Mouse (Mus musculus) MEL-GATA-1-ER (cell line): ENCODE results near the gene 4931428F04Rik.
A peak's percentile ranks its signal among the peaks of the same experiment; 100 is the strongest.

Experiments
- DNase-seq: peaks from one replicate; pipeline ENCODE4 v3.0.0-alpha.2; 2012; ENCODE audit warnings: low read depth; ENCODE audit errors: extremely low read depth

Gene 4931428F04Rik

DNA sequence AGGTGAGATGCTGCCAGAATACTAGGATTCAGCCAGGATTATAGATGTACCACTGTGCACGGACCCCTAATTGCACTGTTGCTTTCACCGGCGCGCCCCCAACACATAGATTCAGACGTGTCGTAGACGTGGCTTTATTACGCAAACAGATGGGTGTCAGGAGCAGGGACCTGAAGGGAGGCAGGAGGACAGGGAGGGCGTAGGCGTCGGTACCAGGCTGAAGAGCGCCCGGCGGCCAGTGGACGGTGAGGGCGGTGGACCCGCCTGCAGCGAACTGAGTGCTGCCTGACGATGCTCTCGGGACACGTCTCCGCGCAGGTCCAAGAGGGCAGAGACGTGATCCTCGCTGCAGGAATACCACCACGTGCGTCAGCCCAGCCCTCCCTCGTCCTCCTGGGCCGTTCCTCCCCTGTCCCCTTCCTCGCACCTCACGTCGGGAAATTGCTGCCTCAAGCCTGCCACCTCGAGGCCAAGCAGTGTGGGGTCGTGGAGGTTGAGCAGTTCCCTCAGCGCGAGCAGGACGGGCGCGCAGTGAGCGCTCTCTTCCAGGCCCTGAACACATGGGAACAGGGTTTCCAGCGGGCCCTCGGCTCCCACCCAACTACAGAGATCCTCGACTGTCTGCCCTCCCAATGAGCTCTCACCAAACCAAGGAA, at the start of gene 4931428F04Rik:
Gene 4931428F04Rik, minus strand, starts transcription at position 60 of the 656 bp plus-strand sequence.
- no peak for DNase-seq

- peak; percentile 80 for DNase-seq
Measured at GRCm38 (mm10) chr8:105338992-105339391, 49.3 kb upstream of the 4931428F04Rik start.

DNA sequence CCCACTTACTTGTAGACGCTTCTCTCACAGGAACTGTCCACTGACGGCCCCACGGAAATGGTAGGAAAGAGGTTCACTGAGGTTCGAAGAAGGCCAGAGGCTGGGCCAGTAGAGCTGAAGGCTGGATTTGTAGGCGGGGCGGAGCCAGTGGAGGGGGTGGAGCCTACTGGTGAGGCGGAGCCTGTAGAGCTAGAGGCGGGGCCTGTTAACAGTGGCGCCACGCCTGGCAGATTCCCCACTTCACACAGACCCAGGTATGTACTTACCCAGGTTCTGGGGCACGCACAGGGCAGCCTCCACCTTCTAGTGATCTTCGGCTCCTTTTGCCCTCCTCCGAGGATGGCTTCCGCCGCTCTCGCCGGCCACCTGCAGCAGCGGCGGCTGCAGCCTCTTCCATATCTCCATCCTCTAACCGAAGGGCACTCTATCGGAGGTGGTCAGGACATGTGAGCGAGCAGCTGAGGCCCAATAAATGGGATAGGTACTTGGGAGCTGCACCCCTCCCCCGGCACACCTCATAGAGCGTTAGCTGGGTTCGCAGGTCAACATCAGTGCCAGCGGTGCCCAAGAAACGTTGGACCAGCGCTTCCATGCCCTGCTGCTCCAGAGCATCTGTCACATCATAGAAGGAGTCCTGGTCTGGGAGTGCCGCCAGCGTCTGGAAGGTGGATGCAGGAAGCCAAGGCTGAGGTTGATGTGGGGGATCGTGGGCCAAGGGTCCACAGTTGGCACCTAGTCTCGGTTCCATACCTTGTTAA, 46.9 kb upstream of the 4931428F04Rik start:
- DNase-seq: no peak

DNA sequence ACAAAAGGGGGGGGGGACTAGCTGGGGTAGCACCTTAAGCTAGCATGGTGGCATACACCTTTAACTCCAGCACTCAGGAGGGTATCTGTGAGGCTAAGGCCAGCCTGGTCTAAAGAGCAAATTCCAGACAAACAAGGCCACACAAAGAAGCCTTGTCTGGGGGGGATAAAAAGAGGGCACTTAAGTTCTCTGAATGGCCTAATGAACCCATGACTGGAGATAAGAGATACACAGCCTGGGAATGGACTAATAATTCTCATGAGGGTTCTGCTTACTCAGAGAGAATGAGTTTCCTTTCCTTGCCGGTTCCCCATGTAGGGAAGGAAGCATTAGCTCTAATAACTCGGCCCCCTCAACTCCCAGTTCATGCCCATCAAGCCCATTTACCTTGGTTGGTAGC, 42.9 kb upstream of the 4931428F04Rik start:
- no peak for DNase-seq

- no peak for DNase-seq
Measured at GRCm38 (mm10) chr8:105331931-105332330, 42.3 kb upstream of the 4931428F04Rik start.

GRCm38 (mm10) chr8:105331469-105331868, 41.8 kb upstream of the 4931428F04Rik start:
- no peak for DNase-seq

DNA sequence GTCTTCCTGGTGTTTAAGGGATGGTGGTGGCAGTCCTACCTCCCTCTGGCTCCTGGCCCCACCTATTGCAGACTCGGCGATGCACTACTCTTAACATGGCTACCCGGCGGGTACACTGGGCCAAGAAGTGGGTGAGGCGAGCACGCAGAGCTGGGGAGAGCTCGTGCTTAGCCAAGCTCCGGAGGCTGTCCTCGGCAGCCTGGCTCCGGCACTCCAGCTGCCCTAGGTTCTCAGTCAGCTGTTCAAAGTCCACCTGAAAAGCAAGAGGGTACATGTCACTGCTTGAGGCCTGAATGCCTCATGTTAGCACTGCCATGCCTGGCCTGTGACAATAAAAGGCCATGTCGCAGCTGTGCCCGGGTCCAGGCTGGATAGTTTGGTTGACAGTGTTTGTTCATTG, 40.7 kb upstream of the 4931428F04Rik start:
- no peak for DNase-seq

DNA sequence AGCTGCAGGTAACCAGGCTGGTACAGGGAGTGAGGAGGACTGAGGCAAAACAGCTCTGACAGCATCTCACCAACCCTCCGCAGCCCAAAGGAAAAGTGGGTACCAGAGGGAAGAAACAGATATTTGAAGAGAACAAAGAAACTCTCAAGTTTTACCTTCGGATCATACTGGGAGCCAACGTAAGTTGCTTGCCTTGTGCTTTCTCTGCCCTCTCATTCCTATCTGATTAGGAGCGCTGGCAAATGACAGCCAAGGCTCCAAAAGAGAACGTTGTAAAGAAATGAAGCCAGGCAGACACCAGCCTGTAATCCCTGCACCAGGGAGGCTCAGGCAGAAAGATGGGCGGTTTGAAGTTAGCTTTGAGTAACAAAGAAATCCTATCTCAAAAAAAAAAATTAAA, 37.3 kb upstream of the 4931428F04Rik start:
- no peak for DNase-seq

DNA sequence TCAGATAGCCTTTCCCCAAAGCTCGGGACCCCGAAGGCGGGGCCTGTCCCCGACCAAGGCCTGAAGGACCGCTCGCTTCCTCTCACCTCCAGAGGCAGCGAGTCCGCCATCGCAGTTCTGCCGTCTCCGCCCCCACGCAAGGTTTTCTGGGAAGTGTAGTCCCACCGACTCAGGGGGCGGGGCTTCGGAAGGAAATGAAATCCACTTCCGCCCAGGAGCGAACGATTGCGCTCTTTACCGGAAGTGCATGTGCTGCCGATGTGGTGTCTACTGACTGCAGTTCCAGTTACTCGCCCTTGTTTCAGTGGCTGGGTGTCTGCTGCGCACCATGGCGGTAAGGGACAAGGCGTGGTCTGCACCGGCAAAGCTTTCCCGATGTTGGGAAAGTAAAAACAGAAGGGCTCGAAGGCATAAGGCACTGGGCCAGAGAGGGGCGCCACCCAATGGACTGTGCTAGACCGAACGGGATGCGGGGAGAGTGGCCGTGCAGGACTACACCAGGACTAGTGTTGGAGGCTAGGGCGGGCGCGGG, 36.5 kb upstream of the 4931428F04Rik start, which contains the start of the genes Lrrc29 and Tmem208:
Gene Lrrc29, minus strand, starts transcription at position 138 of the 532 bp plus-strand sequence.
Gene Tmem208, plus strand, starts transcription at position 214 of the 532 bp plus-strand sequence.
- DNase-seq: peak; percentile 93

DNA sequence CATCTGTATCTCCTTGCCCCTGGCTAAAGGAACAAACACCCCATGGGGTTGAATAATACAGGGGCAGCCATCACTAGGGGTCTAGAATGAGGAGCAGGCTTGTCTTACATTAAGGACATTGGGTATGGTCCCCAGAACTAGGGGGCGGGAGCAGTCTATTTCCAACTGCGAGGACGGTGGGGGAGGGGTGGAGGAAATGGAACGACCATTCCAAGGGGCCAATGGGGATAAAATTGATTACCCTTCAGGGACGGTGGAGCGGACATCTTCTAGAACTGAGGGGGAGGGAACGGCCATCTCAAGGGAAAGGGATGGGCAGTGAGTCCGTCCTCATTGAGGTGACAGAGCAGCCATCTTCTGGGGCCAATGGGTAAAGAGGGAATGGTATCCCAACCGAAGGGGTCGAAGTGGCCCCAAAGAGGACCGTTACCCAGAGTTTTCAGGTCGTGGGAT, 36.0 kb upstream of the 4931428F04Rik start:
- DNase-seq: no peak

DNA sequence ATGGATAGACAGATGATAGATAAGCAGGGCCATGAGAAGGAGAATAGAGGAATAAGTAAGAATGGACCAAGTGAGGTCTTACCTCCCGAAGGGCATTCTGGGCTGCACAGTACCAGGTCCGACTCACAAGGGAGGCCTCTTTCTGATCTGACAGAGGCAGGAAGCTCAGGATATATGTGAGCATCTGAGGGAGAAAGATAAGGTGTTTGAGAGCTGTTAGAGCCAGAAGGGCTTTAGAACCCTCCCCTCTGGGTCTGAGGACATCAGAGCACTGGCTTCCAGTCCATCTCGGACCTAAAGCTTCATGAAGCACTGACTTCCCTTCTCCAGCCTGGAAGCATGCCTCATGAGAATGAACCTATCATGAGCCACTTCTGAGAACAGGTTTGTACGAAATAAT, 33.5 kb upstream of the 4931428F04Rik start:
- DNase-seq: peak; percentile 72

GRCm38 (mm10) chr8:105318662-105319190, 29.1 kb upstream of the 4931428F04Rik start:
- DNase-seq: no peak

- DNase-seq: no peak
Measured at GRCm38 (mm10) chr8:105317941-105318340, 28.3 kb upstream of the 4931428F04Rik start.

DNA sequence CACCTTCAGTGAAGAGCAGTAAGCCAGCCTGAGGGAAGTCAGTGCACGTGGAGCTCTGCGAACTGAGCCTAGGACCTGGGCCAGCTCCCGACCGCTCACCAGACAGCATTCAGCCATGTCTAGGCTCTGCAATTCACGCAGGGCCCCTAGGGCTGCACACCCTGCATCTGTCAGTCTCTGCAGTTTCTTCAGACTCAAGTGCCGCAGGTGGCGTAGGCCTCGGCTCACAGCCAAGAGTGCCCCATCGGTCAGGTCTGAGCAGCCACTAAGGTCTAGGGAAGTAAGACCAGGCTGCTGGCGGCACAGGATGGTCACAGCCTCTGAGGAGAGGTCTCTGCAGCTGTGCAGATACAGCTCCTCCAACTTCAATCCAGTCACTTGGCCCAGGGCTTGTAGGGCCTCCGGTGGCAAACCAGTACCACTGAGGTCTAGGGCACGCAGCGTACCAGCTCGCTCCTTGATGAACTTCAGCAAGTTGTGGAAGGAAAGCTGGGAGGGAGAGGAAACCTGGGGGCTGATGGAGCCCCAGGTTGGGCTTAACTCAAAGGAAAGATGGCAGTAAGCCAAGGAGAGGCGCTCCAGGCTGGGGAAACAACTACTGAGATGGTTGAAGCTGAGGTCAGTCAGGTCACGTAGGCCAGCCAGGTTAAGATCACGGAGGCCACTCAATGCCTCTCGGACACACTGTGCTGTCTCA, 25.6 kb upstream of the 4931428F04Rik start:
- no peak for DNase-seq

DNA sequence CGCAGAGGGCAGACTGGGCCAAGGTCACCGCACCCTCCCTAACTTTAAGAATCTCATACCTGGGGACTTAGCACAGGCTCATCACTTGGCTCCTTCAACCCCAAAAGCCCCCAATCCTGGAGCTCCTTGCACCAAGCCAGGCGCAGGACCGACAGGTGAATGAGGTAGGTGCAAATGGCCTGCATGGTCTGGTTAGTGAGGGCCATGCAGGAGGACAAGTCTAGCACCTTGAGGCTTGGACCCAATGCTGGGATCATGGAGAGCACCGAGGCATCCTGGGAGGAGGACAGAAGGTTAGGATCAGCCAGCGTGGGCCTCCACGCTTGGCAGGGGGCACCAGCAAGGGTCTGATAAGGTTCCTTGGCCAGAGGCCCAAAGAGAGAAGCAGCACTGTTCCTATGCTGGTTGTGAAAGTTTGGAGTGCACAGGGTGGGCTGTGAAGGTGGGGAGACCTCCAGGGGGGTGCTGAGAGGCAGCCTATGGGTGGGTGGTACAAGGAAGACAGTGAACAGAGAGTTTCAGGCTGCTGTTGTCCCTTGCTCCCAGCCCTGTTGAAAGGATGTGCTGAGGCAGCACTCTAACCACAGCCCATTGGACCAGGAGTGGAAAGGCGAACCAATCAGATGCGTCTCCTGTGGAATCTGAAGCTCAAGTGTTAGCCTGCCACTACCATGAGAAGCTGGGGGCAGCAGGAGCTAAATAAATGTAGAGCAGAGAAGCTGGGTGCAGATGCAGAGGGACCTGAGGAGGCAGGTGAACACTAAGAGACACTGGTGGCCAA, 24.1 kb upstream of the 4931428F04Rik start:
- no peak for DNase-seq

DNA sequence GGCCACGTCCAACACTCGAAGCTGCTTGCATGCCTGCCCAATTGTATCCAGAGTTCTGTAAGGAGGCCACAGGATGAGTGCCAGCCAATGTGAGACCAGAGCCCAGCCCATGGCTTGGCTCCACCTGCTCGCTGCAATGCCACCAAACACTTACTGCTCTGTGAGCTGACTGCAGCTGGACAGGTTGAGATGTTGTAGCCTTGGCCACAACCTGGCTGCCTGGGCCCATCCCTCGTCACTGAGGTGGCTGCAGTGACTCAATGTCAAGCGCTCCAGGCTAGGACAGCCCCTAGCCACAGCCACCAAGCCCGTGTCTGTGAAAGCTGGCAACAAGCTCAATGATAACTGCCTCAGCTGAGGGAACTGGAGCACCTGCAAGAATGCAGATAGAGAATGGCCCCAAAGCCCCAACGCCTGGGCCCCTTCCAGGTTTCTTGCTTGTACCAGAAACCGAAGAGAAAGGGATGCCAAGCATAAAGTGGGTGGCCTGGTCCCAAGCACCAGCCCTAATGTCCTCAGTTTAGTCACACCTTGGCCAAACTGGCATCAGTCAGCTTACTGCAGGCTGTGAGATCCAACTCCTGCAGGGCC, 23.3 kb upstream of the 4931428F04Rik start:
- DNase-seq: no peak

DNA sequence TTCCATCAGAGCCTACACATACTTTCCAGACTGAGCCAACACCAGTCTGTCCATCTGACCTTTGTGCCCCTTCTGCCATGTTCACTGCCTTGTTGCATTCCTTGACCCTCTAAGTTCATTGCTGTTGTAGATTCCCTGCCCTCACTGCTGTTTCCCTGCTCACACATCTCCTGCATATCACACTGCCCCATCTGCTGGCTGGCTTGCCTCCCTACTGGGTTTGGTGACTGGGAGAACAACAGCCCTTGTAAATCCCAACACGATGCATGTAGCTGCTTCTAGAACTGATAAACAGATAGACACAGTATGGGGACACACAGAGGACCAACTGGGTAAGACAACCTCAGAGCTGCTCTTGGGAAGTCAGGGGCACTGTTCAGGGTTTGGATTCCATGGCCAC, 22.1 kb upstream of the 4931428F04Rik start:
- DNase-seq: no peak

GRCm38 (mm10) chr8:105310118-105310517, 20.5 kb upstream of the 4931428F04Rik start:
- DNase-seq: no peak

DNA sequence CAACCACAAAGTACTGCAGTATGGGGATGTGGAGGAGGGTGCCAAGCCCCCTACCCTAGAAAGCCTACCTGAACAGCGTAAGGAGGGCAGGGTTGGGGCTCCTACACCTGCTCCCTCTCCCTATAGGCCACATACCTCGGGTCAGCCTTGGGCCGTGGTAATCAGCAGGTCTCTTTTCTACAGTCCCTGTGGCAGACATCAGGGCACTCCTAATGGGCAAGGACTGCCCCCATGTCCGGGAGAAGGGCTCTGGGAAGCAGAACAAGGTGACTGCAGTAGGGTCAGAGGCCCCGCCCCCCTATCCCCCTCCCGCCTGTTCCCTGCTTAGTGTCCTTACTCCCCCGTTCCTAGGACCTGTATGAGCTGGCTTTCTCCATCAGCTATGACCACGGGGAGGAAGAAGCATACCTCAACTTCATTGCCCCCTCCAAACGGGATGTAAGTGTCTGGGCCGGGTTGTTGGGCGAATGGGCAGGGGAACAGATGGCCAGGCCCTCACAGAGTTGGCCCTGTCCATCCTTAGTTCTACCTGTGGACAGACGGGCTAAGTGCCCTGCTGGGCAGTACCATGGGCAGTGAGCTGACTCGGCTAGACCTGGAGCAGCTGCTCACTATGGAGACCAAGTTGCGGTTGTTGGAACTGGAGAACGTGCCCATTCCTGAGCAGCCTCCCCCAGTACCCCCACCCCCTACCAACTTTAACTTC, 19.6 kb upstream of the 4931428F04Rik start:
- DNase-seq: no peak

DNA sequence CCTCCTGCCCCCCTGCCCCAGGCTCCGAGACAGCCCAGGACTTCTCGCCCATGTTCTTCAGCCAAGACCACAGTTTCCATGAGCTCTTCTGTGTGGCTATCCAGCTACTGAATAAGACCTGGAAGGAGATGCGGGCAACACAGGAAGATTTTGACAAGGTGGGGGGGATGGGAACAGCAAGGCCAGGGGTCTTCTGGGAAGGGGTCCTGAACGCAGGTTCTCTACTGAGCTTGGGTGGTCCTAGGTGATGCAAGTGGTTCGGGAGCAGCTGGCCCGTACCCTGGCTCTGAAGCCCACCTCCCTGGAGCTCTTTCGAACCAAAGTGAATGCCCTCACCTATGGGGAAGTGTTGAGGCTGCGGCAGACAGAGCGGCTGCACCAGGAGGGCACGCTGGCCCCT, 18.8 kb upstream of the 4931428F04Rik start:
- DNase-seq: no peak
